Mouse (Mus musculus): Measurements from ENCODE around the gene Eefsec.

The Eefsec gene

DNA sequence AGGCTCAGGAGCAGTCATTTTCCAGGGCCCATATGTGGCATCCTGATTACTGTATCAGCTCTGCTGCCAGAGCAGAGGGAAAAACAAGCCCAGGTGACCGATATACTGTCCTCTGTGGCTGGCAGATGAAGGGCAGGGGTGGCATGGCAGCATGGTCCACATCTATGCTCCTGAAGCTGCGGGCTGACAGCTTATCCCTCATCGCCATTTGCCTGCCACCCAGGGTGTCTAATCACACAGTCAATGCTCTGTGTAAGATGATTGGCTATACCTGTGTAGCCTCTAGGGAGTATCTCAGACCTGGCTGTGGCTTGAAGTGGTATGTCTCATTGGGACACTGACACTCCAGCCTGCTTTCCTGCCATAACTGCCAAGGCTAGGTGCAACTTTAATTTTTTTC lies 180.3 kb downstream of the Eefsec start:
- DNase-seq (ENCODE audit: extremely low spot score) = no peak

DNA sequence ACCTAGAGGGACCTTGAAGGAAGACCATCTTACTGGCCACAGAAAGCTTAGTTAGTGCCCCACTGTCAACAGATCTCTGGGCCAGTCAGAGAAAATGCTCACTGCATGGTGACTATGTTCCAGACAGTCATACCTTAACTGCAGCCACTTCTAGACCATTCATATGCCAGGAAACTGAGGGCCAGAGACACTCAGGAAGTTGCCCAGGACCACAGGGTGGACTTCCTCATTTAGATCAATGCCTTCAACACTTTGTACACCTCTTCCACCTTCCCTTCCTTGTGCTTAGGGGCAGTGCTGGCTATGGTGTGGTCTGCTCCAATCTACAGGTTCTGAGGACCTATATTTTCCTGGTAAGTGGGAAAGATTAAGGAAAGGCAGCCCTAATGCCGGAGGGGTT lies 181.0 kb downstream of the Eefsec start:
- DNase-seq (ENCODE audit: extremely low spot score) = no peak

DNA sequence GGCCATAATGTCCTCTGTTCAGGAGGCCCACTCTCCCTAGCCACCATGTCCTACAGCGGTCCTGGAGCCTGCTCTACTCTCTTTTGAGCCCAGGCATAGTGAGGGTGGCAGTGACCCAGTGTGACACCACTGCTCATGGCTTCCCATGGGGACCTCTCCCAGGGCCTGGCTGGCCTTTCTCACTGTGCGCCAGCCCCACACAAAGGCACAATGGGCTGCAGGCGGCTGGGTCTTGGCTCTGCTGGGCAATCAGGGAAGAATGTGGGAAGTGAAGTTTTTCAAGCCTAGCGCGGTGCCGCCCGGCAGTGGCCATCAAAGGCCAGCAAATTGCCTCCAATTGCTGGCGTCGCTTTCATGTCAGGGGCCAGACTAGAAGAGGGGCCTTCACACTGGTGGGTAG lies 184.2 kb downstream of the Eefsec start:
- peak; percentile 18 for DNase-seq (ENCODE audit: extremely low spot score)

DNA sequence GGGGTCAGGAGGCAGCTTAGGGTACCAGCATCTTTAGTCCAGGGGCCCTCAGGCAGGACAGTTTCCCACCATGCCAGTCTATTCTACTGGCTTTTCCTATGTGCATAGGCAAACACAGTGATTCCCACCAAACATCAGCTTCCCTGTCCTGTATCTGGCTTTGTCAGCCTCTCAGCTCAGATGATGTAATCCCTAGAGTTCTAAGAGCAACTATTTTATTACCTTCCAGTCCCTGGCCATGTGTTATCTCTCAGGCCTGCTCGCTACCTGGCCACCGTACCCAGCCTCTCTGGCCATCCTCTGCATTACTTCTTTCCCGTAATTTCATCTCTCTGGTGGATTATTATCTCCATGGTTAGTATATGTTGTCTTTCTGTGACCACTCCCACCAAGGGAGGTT lies 185.7 kb downstream of the Eefsec start:
- no peak for DNase-seq (ENCODE audit: extremely low spot score)

DNA sequence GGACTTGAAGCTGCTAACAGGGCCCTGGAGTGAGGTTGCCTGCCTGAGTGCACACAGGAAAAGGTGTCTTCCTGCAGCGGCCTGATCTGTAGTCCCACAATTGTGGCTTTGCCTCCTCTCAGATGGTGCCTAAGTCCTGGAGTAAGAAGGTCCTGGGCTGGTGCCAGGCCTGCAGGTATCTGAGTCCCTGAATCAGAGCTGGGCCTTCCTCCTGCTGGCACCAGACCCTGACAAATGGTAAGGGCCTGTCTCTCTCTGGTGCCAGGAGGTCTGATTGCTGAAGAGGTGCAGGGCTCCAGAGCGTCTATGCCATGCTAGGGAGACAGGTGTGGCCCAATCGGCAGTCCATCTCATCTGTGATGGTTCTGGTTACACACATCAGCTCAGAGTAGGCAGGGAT lies 186.7 kb downstream of the Eefsec start:
- DNase-seq (ENCODE audit: extremely low spot score) = no peak

DNA sequence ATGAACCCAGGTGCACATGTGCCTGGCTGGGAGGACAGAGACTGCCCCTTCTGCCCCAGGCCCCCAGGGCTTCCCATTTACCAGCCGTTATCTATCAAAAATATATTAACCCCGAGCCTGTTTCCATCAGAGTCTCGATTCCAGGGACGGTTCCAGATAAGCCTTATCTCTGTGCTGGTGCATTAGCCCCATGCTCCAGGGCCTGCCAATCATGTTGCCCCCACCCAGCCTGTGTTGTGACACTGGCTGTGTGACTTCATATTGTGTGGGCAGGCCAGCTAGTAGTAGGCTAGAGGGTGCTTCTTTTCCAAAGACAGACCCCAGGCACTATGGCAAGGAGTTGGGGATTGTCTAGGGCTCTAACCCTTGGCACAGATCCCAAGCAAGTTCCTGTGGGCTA lies 190.9 kb downstream of the Eefsec start:
- no peak for DNase-seq (ENCODE audit: extremely low spot score)

DNA sequence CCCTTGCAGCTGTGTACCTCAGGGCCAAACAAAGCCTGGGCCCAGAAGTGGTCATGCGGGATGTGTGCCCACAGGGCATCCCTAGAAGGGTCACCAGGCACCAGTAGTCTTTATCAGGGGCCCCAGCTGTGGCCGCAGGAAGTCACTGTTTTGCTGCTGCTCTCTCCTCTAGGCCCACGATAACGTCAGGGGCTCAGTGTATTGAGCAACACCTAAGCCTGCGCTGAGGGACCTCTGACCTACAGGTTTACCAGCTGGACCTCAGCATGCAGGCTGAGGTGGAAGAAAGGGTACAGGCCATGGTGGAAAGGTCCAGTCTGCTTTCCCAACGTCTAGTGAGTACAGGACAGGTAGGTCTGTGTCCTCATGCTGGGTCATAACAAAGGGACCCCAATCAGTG lies 192.3 kb downstream of the Eefsec start:
- DNase-seq (ENCODE audit: extremely low spot score) = no peak

DNA sequence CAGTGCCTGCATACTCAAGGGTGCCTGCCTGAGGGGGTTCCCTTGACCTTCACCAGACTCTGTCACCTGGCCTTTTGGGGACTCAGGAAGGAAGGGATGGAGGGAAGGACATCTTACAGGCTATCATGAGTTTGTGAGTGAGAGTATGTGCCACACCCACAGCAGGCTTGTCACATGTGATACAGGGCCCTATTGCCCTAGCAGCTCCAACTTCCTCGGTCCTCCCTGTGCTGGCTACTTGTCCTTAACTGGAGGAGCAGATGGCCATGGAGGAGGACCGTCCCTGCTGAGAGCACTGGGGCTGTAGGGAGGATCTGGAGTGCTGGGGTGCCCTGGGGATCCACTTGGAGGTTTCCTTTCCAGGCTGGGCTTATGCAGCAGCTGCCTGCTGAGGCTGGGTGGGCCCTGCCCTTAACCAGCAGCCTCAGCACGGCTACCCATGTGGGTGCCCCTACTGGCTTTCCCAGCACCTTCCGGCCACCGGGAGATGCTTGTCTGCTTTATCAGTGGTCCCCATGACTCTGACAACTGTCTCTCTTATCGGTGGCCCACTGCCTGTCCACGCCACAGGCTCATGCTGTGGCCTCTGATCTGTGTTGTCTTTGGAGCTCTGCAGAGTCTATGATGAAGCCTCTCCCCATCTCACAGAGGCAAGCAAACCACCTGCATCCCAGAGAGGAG lies 194.4 kb downstream of the Eefsec start:
- no peak for DNase-seq (ENCODE audit: extremely low spot score)

DNA sequence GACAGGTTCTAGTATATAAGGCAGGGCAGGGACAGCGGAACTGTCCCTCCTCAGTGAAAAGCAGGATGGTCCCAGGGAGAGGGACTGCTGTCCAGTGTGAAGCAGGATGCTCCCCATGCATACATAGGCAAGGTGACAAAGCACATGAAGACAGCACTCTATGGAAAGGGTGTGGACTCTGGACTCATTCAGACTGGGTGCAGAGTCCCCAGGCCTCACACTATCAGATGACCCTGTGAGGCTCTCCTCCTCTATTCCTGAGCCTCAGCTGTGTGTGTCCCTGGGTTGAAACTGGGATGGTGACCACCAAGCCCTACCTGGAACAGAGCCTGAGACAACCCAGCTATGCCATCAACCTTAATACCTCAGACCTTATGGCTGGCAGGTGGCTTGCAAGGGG lies 194.9 kb downstream of the Eefsec start:
- DNase-seq (ENCODE audit: extremely low spot score) = no peak

DNA sequence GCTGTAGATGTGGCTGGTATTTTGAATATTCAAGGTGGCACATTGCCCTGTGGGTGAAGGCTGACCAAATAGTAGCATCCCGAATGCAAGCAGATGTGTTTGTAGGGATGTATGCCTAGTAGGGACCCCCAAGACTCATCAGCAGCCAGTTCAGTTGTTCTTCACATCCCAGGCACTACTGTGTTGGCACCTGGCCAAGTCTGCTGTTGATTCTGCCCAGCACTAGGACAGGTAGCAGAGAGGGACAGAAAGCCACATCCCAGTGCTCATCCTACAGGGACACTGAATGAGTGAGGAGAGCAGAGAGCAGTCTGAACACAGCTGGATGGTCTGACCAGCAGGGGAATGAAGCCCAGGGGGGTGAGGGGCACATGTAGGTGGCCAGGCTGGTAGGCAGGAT lies 197.1 kb downstream of the Eefsec start:
- no peak for DNase-seq (ENCODE audit: extremely low spot score)

DNA sequence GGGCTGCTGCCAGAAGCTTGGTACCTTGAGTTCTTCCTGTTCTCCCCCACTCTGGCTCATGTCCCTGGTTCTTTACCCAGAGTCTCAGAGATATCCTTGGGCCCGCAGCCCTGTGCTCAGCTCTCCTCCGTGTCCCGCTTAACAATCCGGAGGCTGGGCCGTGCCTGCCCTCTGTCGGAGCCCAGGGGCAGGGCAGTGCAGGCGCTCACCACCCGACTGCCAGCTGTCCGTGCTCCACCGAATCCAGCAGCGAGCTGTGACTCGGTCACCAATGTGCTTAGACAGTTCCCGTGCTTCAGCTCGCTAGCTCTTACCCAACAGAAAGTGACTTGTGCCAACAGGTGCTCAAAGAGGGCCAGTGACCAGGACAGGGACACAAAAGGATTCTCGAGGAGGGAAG lies 203.7 kb downstream of the Eefsec start:
- DNase-seq (ENCODE audit: extremely low spot score) = peak; percentile 68

DNA sequence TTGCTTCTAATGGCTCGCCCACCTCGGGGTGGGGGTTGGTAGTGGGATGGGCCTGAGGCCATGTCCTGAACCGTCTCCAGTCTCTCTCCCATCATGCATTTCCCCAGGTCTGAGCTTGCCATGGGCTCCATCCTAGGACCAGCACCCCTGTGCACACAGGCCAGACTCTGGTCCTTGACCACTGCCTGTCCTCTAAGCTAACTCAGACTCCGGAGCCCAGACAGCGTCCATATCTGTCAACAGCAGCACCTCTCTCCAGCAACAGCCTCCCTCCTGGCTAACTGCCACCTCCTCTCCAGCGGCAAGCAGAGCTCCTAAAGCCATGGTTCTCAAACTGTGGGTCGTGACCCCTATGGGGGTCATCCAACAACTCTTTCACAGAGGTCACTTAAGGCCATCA lies 209.8 kb downstream of the Eefsec start:
- no peak for DNase-seq (ENCODE audit: extremely low spot score)

DNA sequence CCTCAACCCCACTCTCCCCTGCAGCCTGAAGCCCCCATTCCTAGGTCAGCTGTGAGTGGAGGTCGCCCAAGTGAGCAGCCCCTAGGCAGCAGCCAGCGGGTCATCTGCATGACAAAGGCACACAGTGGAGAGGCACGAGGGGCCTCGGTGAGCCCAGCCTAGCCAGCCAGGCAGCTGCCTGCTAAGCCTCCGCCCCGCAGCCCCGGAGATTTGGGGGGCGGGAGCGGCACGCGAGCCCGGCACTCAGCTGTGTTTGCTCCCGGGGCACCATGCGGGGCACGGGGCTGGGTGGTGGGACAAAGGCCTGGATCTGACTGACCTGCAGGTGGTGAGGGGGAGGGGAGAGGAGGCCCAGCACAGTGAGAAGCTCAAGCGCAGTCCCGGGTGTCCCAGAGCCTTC lies 210.4 kb downstream of the Eefsec start:
- peak; percentile 62 for DNase-seq (ENCODE audit: extremely low spot score)

DNA sequence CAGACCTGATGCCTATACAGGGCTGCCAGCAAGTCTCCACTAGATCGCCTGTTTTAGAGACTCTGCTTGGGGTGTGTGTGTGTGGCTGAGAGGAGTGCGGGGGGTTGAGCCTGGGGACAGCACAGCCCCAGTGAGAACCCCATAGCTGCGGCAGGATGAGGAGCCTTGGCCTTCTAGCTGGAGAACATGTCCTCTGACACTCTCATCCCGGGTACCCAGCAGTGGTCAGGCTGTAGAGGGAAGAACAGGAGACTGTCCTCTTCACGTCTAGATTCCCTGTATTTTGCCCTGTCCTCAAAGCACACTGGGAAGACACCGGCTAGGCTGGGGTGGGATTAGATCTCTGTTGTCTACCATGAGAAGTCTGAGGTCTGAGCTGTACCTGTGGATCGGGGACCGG lies 210.9 kb downstream of the Eefsec start:
- DNase-seq (ENCODE audit: extremely low spot score) = no peak

DNA sequence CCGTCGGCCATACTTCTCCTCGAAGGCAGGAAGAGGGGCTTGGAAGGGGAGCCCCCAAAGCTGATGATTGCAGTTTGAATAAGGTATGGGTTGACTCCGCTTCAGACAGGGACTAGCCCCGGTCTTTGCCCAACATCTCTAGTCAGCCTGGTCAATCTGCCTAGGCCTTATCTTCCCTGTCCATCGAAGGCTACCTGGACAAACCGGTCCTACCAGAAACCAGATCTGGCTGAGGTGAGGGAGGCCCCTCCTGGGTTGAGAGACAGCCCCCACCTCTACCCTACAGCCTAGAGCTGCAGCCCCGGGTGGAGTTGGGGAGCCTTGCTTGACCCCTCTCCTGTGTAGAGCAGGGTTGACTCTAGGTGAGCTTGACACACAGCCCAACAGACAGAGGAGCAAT lies 212.3 kb downstream of the Eefsec start:
- DNase-seq (ENCODE audit: extremely low spot score) = peak; percentile 41

DNA sequence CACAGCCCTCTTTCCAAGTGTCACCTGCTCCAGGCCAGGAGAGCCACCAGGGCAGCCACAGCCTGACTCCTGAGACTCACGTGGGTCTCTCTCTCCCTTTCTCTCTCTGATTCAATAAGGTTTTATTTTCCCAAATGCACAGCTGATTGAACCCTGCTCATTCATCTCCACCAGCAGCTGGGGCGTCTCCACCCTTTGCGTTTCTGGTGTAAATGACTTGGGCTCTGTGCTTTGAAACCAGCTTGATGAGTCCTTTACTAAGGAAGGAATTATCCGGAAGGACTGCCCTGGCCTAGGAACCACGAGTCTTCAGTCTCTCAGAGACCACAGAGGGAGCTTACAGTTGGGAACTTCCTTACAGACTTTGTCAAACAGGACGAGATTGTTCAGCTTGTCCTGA lies 214.1 kb downstream of the Eefsec start:
- no peak for DNase-seq (ENCODE audit: extremely low spot score)

DNA sequence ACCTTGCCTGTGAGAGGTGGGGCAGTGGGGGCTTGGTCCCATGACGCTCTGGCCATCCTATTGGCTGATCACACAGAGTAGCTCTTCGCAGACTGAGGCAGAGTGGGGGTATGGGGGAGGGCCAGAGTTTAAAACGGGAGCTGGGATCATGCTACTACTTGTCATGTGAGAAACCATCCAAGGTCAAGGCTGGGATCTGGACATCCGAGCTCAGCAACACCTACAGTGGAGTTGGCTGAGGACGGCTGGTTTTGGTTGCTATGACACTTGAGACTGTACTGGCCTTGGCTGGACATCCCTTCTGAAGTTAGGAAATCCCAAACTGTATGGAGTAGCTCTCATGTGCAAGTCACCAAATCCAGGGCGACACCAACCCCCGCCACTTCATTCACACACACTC lies 214.5 kb downstream of the Eefsec start:
- no peak for DNase-seq (ENCODE audit: extremely low spot score)

DNA sequence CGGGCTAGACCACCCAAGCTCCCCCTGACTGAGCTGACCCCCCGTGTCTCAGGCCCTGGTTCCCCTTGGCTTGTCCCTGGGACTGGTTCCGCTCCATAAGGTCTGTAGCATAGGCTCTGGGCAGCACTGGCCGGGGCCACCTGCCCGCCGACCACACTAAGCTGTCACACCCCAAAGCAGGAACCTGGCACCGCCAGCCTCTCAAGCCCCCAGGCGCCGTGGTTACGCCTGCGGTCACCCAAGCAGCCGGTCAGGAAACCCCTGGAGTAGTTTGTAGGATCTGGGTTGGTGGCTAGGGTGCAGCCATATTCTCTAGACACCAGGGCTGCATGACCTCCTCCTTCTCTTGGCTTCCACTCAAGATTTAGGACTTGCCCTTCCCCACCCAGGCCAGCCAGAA lies 217.1 kb downstream of the Eefsec start:
- no peak for DNase-seq (ENCODE audit: extremely low spot score)

DNA sequence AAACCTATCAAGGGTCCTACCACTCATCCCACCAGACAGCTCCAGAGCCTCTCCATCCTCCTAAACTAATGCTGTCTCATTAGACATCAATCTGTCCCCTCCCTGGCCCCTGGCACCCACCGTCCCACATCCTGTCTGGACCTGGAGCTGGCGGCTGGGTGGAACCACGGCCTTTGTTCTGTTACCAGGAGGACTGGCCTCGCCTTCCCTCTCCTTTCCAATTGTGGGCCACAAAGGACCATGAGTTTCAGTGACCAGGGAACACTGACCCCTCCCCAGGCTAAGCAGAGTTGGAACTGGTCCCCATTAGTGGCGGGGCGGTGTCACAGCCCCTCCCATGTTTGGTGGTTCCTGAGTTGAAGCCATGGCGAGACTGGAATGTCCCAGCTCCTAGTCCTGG lies 218.8 kb downstream of the Eefsec start:
- DNase-seq (ENCODE audit: extremely low spot score) = no peak

DNA sequence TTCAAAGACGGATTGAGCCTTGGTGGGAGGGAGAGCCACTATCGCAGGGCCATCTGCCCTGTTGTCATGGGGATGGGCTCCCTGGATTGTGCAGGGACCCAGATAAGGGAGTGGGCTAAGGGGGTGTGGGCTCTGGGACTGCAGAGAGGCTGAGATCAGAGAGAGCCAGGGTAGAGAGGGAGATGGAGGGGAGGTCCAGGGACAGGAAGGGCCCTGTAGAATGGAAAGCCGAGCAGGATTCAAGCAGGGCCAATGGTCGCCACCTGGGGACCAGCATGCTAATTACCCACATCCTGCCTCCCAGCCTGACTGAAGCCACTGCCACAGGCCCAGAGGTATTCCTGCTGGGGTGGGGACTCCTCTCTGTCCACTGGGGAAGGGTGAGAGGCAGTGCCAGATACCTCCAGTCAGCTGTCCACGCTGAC lies 219.8 kb downstream of the Eefsec start:
- DNase-seq (ENCODE audit: extremely low spot score) = peak; percentile 17

DNA sequence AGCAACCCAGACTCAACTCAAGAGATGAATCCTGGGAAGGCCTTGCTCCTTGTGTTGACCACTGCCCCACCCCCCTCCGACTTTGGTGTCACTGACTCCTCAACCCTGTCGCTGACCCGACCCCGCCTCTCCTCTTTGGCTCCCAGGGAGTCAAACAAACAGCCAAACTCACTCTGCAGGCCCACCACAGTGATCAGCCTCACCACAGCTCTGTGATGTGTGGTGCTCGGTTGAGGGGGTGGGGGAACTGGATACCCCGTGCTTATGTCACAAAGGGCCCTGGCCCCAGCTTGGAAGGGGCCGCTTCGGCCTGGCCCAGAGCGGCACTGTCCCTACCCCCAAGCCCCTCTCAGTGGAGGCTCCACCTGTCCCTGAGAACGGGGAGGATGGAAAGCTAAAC lies 224.4 kb downstream of the Eefsec start, which contains the start of gene Dnajb8:
TSS of gene Dnajb8 (plus strand) at position 301 of the 400 bp plus-strand sequence.
- DNase-seq (ENCODE audit: extremely low spot score) = no peak

DNA sequence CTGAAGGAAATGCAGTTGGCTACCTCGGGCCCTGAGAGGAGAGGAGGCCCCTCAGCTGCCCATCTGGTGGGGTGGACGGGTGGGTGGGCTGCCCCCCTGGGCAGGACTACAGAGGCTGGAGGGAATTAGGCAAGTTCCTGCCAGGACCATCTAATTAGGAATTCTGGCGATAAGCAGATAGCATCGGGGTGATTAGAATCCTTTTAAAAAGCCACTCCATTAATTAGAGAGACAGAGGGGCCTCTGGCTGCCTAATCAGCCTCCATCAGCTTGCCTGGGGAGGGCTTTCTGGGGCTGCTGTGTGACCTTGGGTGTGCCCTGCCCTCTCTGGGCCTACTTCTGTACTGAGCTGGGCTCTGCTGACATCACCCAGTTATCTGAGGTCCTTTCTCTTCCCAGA lies 227.2 kb downstream of the Eefsec start:
- DNase-seq (ENCODE audit: extremely low spot score) = no peak

DNA sequence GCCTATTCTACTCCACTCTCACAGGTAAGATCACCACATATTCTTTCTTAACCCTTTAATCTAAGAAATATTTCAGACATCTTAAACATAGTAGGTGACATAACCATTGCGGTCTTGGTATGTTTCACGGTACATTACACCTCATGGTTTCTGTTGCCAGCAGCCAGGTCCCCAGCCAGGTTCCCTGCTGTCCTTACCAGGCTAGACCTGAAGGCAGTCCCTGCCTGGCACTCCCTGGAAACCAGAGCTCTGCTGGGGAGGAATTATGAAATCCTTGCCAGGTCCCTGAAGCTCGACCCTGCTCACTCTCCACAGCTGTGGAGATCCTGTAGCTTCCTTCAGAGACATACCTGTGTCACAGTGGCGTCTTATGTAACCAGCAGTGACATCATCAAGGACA lies 230.1 kb downstream of the Eefsec start:
- DNase-seq (ENCODE audit: extremely low spot score) = no peak

DNA sequence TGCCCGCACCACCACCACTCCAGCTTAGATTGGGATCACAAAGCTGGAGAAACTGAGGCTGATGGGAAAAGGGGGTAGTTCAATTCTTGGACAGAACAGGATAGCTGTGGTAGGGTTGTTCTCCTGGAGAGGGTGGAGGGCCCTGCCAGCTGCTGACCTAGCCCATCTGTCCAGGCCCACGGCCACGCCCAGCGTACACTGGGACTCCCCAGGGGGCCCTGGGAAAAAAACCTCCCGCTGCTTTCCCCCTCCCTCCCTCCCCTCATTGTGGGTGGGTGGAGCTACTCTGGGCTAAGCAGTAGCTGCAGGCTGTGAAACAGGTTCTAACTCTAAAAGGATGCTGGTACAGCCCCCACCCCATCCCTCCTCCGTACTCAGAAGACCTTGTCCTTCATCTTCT lies 230.5 kb downstream of the Eefsec start:
- no peak for DNase-seq (ENCODE audit: extremely low spot score)

Measured in embryo, embryonic 9.5 days (tissue).